Mouse (Mus musculus) cerebellum, adult 11-12 months (tissue): ENCODE data around the gene Cenph.
A peak's percentile ranks its signal among the peaks of the same experiment; 100 is the strongest.
"Not testable (repeated sequence)": the region's sequence is repeated elsewhere in the genome, so short reads cannot be mapped to it uniquely, and the experiment has no call there.

Experiments
- DNase-seq: peaks from one replicate; pipeline ENCODE4 v3.0.0; 2022

Cenph gene

DNA sequence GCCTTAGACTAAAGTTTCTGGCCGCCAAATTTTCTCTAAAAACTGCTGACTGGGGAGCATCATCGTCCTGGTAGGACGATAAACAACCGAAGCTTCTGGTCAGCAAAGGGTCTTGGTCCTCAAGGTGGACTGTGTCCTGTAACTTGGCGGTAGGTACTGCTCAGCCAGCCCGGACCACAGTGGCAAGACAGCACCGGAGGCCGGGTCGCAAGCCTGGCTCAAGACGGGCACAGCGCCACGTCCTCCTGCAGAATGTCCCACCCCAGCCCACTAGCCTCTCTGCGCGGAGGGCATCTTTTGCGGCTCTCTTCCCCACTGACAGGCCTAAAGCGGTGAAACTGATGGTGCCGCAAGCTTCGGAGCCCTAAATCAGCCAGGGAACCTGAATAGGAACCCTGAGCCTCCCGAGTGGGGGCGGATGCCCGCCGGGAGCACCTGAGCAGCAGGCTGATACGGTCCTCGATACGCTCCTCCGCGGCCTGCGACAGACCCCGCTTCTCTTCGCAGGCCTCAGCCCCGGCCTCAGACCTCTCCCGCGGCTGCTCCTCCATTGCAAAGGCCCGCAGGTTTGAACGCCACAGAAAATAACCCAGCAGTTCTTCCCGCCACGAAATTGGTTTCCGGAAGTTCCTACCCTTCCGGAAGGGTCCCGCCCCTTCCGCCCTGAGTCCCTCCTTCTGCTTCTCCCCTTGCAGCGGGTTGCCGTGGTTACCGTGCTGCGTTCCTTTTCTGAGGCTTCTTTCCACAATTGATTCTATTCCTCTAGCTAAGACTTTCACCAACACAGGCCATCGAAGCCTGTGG, at the start of gene Cenph:
Gene Cenph, minus strand, starts transcription at position 648 of the 804 bp plus-strand sequence.
- peak; percentile 67 for DNase-seq

DNA sequence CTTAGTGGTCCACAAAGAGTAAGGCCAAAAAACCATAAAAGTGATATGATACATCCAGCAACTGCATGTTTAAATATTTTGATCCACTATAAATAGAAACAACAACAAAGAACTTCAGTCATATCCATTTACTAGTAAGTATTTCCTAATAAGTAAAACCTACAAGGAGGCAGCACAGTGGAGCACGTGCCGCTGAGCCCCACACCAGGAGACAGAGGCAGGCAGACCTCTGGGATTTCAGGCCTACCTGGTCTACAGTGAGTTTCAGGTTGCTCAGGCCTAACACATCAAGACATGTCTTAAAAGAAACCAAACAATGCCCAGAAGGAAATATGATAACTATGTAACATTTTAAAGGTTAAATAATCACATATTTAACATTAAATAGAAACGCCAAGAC, 49.2 kb upstream of the Cenph start:
- DNase-seq = no peak

DNA sequence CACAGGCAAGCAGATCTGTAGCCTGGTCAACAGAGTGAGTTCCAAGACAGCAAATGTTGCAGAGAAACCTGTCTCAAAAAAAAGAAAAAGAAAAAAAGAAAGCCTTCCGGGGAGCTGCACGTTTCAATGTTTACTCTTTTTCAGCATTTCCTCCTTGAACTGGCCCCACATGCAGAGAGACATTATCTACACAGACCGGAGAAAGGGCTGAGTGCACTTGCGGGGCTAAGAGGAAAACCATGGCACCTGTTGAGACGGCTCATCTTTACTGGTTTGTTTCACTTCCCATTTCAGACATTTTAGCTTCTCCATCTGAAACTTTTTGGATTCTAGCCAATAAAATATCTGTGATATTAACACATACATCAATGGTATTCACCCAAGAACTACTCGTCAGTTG, 48.6 kb upstream of the Cenph start:
- DNase-seq = no peak

DNA sequence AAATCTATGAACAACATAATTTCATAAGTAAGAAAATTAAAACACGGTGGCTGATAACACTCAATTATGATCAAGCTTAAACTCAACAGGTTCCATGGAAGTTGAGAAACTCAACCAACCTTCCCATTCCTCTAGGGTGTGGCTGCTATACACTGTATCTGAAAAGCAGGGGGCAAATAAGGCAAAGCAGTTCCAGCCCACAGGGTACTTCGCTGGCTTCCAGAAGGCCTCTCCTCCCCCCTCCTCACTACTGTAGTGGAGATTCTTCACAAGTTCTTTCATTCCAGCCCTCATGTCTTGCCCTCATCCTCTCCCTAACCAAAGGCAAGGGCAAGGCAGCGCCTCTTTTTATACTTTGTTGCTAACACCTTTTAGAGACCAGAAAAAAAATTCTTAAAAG, 48.2 kb upstream of the Cenph start:
- no peak for DNase-seq

DNA sequence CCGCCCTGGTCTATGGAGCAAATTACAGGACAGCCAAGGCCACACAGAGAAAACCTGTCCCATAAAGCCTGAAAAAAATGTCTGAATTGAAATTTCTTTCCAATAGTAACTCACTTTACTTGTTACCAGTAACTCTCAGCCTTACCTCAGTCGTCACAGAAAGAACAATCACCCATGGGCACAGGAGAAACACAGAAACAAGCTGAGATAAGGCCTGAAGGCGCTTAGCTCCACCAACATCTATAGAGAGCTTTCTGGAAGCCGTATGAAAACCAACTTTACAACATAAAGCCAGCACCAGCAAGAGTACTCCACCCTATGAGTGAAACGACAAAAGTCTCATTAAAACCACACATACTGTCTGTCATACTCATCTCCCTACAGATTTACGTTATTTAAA, 38.8 kb upstream of the Cenph start:
- DNase-seq = no peak

DNA sequence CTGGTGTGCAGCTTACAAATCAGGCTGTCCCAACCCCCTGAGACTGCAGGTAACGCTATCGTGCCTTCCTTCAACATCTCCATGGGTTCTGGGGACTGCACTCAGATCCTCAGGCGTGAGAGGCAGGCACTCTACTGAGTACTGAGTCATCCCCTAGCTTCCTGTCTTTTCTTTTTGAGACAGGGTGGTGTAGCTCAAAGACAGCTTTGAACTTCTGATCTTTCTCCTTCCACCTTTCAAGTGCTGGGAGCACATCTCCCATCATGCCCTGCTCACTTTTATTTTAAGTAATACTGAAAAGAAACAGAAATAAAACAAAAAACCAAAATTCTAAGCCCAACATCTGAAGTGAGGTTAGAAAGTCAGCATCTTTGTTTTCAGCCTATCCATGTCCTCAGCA, 30.1 kb upstream of the Cenph start:
- no peak for DNase-seq

DNA sequence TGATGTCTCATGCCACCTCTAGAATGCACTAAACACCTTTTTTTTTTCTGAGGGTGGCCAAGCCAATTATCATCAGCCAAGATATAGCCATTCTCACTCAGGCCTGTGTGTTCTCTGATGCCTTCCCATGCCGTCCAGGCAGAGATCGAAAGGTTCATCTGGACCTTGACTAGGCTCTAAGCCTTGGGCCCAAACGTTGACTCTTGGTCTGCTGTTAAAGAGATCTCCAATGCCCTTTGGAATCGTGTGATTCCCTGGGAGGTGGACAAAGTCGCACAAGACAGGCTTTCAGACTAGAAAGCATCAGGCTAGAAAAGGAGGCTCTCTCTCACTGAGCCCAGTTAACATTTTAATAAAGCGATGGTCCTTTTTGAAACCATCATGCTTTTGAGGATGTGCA, 21.5 kb upstream of the Cenph start:
- DNase-seq = no peak

DNA sequence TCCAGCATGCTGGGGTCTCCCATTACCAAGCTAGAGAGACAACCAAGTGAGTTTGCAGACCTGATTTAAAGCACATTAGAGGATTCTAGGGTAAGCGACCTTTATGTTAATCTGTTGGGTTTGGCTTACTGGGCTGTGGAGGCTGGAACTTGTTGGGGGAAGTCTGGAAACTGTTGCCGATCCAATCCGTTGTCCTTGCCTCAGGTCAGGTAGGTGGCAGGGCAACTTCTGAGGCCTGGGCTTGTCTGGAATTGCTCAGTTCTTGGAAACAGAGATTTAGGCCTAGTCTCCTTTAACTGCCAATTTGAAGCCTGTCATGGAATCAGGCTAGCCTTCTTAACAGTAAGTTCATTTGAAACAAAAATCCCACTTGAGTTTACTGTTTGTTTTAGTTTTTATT, 13.4 kb upstream of the Cenph start:
- DNase-seq = no peak

DNA sequence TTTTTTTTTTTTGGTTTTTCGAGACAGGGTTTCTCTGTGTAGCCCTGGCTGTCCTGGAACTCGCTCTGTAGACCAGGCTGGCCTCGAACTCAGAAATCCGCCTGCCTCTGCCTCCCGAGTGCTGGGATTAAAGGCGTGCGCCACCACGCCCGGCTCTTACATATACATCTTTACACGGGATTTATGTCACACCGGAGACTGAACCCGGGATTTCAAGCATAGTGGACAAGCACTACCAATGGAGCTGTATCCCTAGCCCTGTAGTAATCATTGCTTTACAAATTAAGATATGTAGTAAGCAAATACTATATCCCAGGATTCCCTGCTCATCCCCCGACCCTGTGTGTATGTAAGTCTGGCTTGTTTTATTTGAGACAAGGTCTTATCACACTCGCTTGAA, 12.4 kb upstream of the Cenph start:
- not testable (repeated sequence) for DNase-seq

DNA sequence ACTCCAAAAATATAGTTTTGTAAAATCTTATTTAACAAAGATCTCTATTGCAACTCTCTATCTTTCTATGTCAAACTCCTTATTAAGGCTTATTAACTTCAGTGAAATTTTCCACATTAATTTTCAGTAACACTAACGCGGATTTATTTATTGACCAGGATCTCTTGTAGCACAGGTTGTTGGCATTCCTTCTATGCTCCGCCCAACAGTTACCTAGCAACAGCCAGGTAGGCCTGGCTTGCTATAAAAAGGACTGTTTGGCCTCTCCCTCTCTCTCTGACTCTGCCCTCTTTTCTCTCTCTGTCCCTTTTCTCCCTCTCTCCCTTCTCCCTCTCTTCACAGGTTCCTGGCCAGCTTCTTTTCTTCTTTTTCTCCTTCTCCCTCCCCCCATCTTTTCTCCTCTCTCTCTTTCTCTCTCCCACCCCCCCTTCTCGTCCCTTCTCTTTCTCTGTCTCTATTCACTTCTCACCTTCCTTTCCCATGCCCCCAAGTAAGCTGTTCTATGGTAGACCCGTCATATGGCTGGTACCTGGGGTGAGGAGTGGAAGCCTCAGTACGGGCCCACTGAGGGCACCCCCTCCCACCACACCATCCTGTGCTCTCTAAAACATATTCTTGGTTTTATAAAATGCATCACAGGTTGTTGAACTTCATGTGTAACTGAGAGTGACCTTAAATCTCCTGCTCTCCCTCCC, 11.8 kb upstream of the Cenph start:
- DNase-seq = no peak

DNA sequence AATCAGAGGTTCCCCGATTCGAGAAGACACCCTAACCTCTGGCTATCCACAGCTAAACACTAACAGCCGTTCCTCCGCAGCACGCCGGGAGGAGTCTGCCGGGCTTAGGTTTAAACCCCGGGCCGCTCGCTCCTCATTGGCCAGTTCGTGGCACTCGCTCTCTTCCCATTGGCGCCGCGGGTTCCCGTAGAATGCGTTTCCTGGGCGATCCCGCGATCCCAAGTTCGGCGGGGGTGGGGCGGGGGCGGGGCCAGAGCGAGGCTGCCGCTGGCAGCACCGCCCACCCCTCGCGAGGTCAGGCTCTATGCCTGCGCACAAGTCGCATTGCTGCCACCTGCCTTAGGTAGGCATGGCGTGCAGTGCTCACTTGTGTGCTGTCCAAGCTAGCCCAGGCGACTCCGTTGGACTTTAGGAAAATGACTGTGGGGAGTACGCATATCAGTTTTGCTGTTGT, 10.7 kb upstream of the Cenph start, which contains the start of gene Ccnb1:
Gene Ccnb1, minus strand, starts transcription at position 157 of the 454 bp plus-strand sequence.
- peak; percentile 86 for DNase-seq

DNA sequence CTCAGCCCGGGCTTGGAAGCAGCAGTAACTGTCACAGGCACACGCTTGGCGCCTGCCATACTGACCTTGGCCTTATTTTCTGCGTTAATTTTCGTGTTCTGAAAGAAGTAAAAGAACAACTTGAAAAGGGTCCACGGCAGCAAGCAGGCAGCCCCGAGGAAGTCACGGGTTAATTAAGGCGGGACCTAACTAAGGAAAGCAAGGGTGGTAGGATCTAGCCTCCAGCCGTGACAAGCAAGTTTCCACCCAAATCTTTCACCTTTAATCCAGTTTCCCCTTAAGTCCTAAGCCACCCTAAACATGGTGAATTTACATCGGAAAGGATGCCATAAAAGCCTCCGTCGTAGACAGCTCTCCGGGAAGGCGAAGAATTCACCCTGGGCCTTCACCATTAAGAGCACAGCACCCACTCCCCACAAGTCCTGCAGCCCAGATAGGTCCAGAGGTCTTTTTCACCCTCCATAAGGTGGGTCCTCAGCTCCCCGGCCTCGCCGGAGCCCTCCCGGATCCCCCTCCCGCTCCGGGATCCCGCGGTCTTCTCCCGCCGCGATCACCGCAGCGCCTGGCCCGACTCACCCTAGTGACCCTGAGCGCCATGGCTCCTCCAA, 10.2 kb upstream of the Cenph start:
- no peak for DNase-seq

DNA sequence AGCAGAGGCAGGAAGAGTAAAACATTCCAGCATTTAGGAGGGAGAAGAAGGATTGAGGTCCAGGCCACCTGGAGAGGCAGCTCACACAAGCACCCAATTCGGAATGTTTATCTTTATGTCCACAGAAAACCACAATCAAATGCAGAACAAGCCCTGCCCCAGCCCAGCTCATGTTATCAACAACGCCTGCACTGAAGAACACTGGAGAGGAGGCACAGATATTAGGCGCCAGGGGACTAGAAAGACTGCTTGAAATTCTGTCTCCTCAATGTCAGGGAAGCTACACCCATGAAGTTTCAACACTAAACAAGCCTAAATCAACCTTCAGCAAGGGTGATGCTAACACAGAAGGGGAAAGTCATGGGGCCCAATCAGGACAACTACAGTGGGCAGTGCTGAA, 1.8 kb upstream of the Cenph start:
- DNase-seq = no peak

DNA sequence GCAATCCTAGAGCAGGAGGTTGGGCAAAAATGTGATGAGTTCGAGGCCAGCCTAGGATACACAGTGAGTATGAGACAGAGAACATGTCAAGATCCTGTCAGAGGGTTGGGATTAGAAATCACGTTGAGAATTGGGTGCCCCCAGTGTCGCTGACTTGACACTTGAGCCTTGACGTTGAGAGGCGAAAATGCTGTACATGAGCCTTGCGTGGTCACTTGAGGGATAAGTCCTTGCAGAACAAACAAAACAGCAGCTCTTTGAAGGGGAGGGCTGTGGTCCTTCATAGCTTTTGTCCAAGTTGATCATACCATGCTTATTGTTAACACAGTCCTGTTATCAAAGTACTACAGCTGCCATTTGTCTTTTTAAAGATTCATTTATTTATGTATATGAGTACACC, 1.0 kb upstream of the Cenph start:
- no peak for DNase-seq

DNA sequence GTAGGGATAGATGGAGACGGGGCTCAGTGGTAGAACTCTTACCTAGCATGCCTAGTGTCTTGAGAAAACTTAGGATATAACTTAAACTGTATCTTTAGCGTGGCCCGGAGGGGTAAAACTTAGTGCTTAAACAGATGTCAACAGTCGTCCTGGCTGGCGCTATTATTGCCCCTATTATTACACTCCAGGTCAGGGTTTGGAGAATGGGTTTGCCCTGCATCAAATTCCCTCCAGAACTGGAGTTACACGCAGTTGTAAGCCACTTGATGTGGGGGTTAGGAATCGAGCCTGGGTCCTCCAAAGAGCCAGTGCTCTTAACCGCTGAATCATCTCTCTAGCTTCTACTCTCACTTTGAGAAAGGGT, 339 bp upstream of the Cenph start:
- no peak for DNase-seq

DNA sequence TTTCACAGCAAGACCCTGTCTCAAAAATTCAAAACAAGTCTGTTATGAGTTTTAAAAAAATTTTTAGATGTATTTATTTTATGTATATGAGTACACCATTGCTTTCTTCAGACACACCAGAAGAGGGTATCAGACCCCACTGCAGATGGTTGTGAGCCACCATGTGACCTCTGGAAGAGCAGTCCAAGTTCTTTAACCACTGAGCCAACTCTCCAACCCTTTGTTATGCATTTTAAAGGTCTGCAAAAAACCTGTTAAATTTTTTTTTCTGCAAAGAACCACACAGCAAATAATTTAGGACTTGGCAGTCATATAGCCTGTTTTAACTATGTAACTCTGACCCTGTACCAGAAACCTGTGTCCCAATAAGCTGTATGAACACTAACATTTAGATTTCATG, 995 bp downstream of the Cenph start:
- DNase-seq = no peak

DNA sequence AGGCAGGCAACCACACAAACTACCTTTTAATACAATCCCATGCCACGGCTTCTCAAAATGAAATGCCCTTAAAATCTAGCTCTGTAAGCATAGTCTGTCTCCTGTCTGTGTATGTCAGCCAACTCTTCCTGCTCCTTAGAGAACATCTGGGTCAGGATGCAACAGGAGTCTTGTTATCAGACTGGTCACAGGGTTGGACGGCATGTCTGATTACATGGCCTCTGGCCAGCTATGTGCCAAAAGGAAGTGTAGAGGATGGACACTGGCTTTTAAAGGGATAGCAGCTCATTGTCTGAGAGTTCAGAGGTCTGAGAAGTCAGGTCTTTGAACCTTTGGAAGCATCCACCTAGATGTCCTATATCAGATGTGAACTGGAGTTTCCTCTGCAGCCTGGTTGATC, 20.4 kb downstream of the Cenph start:
- no peak for DNase-seq

DNA sequence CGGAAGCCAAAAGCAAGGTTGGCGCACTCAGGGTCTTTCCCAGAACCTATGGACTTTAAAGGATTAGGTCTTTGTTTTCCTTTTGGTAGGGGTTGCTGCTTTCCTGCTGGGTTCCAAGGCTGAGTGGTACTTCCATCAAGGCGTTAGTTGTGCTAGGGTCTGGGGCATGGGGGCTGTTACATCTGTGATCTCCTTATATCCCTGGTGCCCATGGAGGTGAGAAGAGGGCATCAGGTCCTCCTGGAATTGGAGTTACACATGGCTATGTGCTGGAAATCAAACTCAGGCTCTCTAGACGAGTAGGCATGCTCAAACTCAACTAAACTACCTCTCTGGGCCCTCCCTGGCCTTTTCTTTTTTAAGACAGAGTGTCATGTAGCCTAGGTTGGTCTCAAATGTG, 21.5 kb downstream of the Cenph start:
- no peak for DNase-seq

DNA sequence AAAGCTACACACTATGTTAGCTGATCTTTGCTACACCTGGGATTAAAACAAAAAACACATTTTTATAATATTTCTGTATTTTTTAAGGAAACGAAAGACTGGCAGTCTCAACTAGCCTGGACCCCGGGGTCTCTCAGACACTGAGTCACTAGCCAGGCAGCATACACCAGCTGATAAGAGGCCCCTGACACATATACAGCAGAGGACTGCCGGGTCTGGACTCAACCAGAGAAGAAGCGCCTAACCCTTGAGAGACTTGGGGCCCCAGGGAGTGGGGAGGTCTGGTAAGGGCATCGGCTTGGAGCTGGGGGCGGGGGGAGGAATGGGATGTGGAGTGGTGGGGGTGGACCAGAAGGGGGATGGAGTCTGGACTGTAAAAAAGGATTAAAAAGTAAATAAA, 22.7 kb downstream of the Cenph start:
- DNase-seq = no peak

DNA sequence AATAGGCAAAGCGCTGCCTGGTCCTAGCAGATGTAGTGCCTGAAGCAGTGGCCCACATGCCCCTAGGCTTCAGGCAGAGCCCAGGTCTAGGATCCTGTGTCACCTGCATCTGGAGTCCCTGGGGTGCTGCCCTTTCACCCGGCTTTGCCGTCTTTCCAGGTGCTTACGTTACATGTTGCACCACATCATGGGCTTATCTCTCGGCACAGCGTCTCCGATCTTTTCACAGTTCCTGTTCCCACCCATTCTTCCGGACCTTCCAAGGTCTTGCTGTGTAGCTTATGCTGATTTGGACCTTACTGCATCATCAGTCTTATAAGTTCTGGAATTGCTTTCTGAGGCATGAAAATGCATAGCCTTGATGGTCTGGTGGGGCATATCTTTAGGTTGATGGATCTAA, 23.2 kb downstream of the Cenph start:
- no peak for DNase-seq

DNA sequence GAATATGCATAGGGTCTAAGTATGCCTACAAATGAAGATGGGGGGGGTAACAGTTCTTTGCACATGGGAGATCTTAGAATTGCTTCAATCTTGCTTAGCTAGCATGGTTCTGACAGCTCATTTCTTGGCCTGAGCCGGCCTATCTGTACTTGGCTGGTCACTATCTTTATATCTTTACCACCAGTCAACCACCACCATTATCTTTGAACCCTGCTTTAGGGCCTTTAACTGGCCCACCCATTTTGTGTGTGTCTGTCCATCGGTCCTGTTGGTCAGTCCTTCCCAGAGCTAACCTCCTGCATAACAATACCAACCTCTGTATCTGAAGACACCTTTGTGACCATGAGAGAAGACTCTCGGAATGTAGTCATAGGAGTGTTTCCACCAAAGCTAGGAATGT, 24.3 kb downstream of the Cenph start:
- DNase-seq = no peak

DNA sequence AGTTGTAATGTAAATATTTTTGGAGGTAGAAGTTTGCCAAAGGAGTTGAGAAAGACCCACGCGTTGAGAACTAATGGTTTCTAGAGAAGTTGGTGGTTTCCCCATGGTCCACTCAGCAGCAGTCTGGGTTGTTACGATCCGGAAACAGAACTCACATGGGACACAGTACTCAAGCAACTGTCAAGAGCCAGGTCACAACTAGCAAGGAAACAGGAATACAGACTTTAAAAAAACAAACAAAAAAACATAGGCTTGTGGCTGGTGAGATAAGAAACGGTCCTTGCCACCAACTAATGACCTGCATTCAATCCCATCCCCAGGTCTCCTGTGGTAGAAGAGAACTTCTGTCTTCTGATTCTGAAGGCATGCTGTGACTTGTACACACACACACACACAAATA, 24.9 kb downstream of the Cenph start:
- no peak for DNase-seq

DNA sequence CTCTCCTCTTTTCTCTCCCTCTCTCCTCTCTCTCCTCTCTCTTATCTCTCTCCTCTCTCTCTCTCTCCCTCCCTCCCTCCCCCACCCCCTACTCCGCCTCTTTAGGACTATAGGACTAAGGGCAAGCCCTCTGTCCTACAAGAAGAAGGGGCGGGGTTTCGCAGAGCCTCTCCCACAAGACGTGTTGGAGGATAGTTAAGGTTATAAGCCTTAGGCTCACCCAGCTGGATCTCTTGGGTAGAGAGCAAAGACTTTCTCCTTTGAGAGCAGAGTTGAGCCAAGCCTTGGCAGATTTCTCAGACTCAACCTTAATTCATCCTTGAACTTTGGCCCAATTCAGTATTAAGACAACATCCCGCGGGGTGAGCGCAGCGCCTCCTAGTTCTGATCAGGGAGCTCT, 27.1 kb downstream of the Cenph start:
- no peak for DNase-seq

DNA sequence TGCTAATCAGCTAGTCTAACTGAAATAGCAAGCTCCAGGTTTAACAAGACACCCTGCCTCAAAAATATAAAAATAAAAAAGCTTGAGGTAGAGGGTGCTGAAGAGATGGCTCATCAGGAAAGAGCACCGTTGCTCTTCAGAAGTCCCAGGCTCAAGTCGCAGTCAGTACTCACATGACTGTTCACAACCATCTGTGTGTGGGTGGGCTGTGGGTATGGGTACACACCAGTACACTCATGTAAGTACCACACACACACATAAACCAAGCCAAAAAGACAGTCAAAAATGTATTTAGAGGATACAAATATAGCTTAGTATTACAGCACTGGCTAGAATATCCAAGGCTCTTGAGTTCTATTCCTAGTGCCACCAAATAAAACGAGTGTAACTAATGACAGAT, 29.6 kb downstream of the Cenph start:
- no peak for DNase-seq
